Mouse (Mus musculus): ENCODE measurements at regions not wholly inside any gene's neighbourhood (a gene's known extent, or its start where the extent isn't known, plus 50 kb on each side); places are given as distances from the start of the nearest gene placed in this dataset.

GRCm38 (mm10) chr13:111860931-111861330, 52.1 kb upstream of the Map3k1 start:
- Histone ChIP-seq H3K9me3 (ENCODE audit: low read length) (no peaks in the 10 kb centered on the region), H3K27me3 (ENCODE audit: insufficient read depth, low read length) (no peaks in the 10 kb centered on the region), H3K9ac (replicated peaks; ENCODE audit: low read length, poor library complexity, severe bottlenecking) (no peak overlapping the region), H3K27ac (ENCODE audit: low read depth, low read length) (no peak overlapping the region), H3K4me3 (ENCODE audit: low read depth, low read length) (no peak overlapping the region), H3K36me3 (ENCODE audit: insufficient read depth, low read length) (no peaks in the 10 kb centered on the region), H3K4me2 (ENCODE audit: low read depth, low read length, poor library complexity, severe bottlenecking) (no peak overlapping the region), H3K4me1 (ENCODE audit: insufficient read depth, low read length) (no peaks in the 10 kb centered on the region)
- no peak for TF ChIP-seq CTCF (IDR thresholded peaks at IDR 0.05)
- ATAC-seq (ENCODE audit: low FRiP score) (no peak), DNase-seq (ENCODE audit: low spot score) (no peak)
- 84% methylated on average over 3 of the region's 3 CpGs for WGBS

GRCm38 (mm10) chr13:111862316-111862715, 53.5 kb upstream of the Map3k1 start:
- H3K9me3 ChIP-seq (ENCODE audit: low read length): no peaks in the 10 kb centered on the region
- no peaks in the 10 kb centered on the region for H3K36me3 ChIP-seq (ENCODE audit: insufficient read depth, low read length)
- H3K27ac ChIP-seq (ENCODE audit: low read depth, low read length): no peak overlapping the region
- no peak overlapping the region for H3K4me3 ChIP-seq (ENCODE audit: low read depth, low read length)
- no peak for TF ChIP-seq CTCF (IDR thresholded peaks at IDR 0.05)
- H3K4me1 ChIP-seq (ENCODE audit: insufficient read depth, low read length): no peaks in the 10 kb centered on the region
- H3K9ac ChIP-seq (replicated peaks; ENCODE audit: low read length, poor library complexity, severe bottlenecking): no peak overlapping the region
- no peak for DNase-seq (ENCODE audit: low spot score)
- H3K27me3 ChIP-seq (ENCODE audit: insufficient read depth, low read length): no peaks in the 10 kb centered on the region
- H3K4me2 ChIP-seq (ENCODE audit: low read depth, low read length, poor library complexity, severe bottlenecking): no peak overlapping the region
- no peak for ATAC-seq (ENCODE audit: low FRiP score)
- WGBS: 84% methylated on average over 8 of the region's 8 CpGs

GRCm38 (mm10) chr13:111865956-111866355, 57.2 kb upstream of the Map3k1 start:
- no peak overlapping the region for H3K4me2 ChIP-seq (ENCODE audit: low read depth, low read length, poor library complexity, severe bottlenecking)
- no peaks in the 10 kb centered on the region for H3K9me3 ChIP-seq (ENCODE audit: low read length)
- no peak overlapping the region for H3K4me3 ChIP-seq (ENCODE audit: low read depth, low read length)
- H3K4me1 ChIP-seq (ENCODE audit: insufficient read depth, low read length): peaks cover 6% of the 10 kb centered on the region; the same call in 1 of the 2 replicates
- WGBS: 95% methylated on average over 7 of the region's 7 CpGs
- no peak overlapping the region for H3K27ac ChIP-seq (ENCODE audit: low read depth, low read length)
- H3K9ac ChIP-seq (replicated peaks; ENCODE audit: low read length, poor library complexity, severe bottlenecking): no peak overlapping the region
- TF ChIP-seq CTCF (IDR thresholded peaks at IDR 0.05): no peak
- no peaks in the 10 kb centered on the region for H3K36me3 ChIP-seq (ENCODE audit: insufficient read depth, low read length)
- H3K27me3 ChIP-seq (ENCODE audit: insufficient read depth, low read length): no peaks in the 10 kb centered on the region
- no peak for DNase-seq (ENCODE audit: low spot score)
- no peak for ATAC-seq (ENCODE audit: low FRiP score)

GRCm38 (mm10) chr13:111867261-111867660, 58.5 kb upstream of the Map3k1 start:
- Histone ChIP-seq H3K4me3 (ENCODE audit: low read depth, low read length) (no peak overlapping the region), H3K36me3 (ENCODE audit: insufficient read depth, low read length) (no peaks in the 10 kb centered on the region), H3K9ac (replicated peaks; ENCODE audit: low read length, poor library complexity, severe bottlenecking) (no peak overlapping the region), H3K4me1 (ENCODE audit: insufficient read depth, low read length) (peaks cover 6% of the 10 kb centered on the region; the same call in 1 of the 2 replicates), H3K9me3 (ENCODE audit: low read length) (no peaks in the 10 kb centered on the region), H3K27me3 (ENCODE audit: insufficient read depth, low read length) (no peaks in the 10 kb centered on the region), H3K4me2 (ENCODE audit: low read depth, low read length, poor library complexity, severe bottlenecking) (no peak overlapping the region), H3K27ac (ENCODE audit: low read depth, low read length) (peak overlapping the region; percentile 72; the same call in 1 of the 2 replicates)
- no peak for DNase-seq (ENCODE audit: low spot score)
- no peak for ATAC-seq (ENCODE audit: low FRiP score)
- WGBS: 92% methylated on average over 2 of the region's 2 CpGs
- TF ChIP-seq CTCF (IDR thresholded peaks at IDR 0.05): no peak

GRCm38 (mm10) chr13:111867763-111868725, 59.3 kb upstream of the Map3k1 start:
- peaks cover 6% of the 10 kb centered on the region; the same call in 1 of the 2 replicates for H3K4me1 ChIP-seq (ENCODE audit: insufficient read depth, low read length)
- WGBS: 47% methylated on average over 31 of the region's 31 CpGs
- H3K9me3 ChIP-seq (ENCODE audit: low read length): no peaks in the 10 kb centered on the region
- H3K27me3 ChIP-seq (ENCODE audit: insufficient read depth, low read length): no peaks in the 10 kb centered on the region
- no peaks in the 10 kb centered on the region for H3K36me3 ChIP-seq (ENCODE audit: insufficient read depth, low read length)
- no peak overlapping the region for H3K4me3 ChIP-seq (ENCODE audit: low read depth, low read length)
- ATAC-seq (ENCODE audit: low FRiP score) (peak; percentile 72), DNase-seq (ENCODE audit: low spot score) (peak; percentile 65)
- H3K9ac ChIP-seq (replicated peaks; ENCODE audit: low read length, poor library complexity, severe bottlenecking): no peak overlapping the region
- no peak for TF ChIP-seq CTCF (IDR thresholded peaks at IDR 0.05)
- peak overlapping the region; percentile 72 for H3K27ac ChIP-seq (ENCODE audit: low read depth, low read length)
- peak overlapping the region; percentile 12 for H3K4me2 ChIP-seq (ENCODE audit: low read depth, low read length, poor library complexity, severe bottlenecking)

GRCm38 (mm10) chr13:111868947-111869346, 60.2 kb upstream of the Map3k1 start:
- Histone ChIP-seq H3K4me1 (ENCODE audit: insufficient read depth, low read length) (peaks cover 6% of the 10 kb centered on the region; the same call in 1 of the 2 replicates), H3K9ac (replicated peaks; ENCODE audit: low read length, poor library complexity, severe bottlenecking) (no peak overlapping the region), H3K4me3 (ENCODE audit: low read depth, low read length) (no peak overlapping the region), H3K27ac (ENCODE audit: low read depth, low read length) (no peak overlapping the region), H3K36me3 (ENCODE audit: insufficient read depth, low read length) (no peaks in the 10 kb centered on the region), H3K4me2 (ENCODE audit: low read depth, low read length, poor library complexity, severe bottlenecking) (no peak overlapping the region), H3K9me3 (ENCODE audit: low read length) (no peaks in the 10 kb centered on the region), H3K27me3 (ENCODE audit: insufficient read depth, low read length) (no peaks in the 10 kb centered on the region)
- no peak for TF ChIP-seq CTCF (IDR thresholded peaks at IDR 0.05)
- ATAC-seq (ENCODE audit: low FRiP score) (no peak), DNase-seq (ENCODE audit: low spot score) (no peak)
- 55% methylated on average over 3 of the region's 3 CpGs for WGBS
